ENCODE assay signal across 9 mouse cellular contexts in genomic region chr11:96003100-96003900, GRCm38 (mm10). TPM values are rescaled to one million over a fixed set of nuclear protein-coding genes. Genes with fewer than 3 reads are reported as not detected.
DNase-seq lines count a peak whose midpoint lies in the region; ATAC-seq lines count a peak whose summit lies in the region.
"Had no signal": no experiment of that assay in that cellular context is flagged by ENCODE, and none has a peak within 500 bp of the region (broad histone marks: within the 10 kb centered on the region; RNA-seq: fewer than 3 reads in every experiment).

No protein-coding gene starts in this region.

- peaks cover 14% of the 10 kb centered on the region; the same call in 1 of the 2 replicates for H3K4me1 ChIP-seq in heart, embryonic 11.5 days (ENCODE audit: control insufficient read depth, insufficient read depth, low read length)
- peaks cover 48% of the 10 kb centered on the region for H3K4me1 ChIP-seq in embryonic facial prominence, embryonic 10.5 days
- peaks cover 27% of the 10 kb centered on the region for H3K4me1 ChIP-seq in midbrain, embryonic 16.5 days (ENCODE audit: control insufficient read depth, insufficient read depth, low read length)

- no peaks in the 10 kb centered on the region for H3K27me3 ChIP-seq in heart, embryonic 11.5 days (ENCODE audit: control insufficient read depth, insufficient read depth, low read length)
- no peaks in the 10 kb centered on the region for H3K27me3 ChIP-seq in embryonic facial prominence, embryonic 10.5 days (replicated peaks; ENCODE audit: low read depth, poor library complexity, severe bottlenecking)
- H3K27me3 ChIP-seq in midbrain, embryonic 16.5 days (ENCODE audit: control insufficient read depth, insufficient read depth, low read depth, low read length) = no peaks in the 10 kb centered on the region

- peak overlapping the region; percentile 29; the same call in 1 of the 2 replicates for H3K27ac ChIP-seq in heart, embryonic 11.5 days (ENCODE audit: low read depth, low read length)
- peak overlapping the region; percentile 99 for H3K27ac ChIP-seq in embryonic facial prominence, embryonic 10.5 days (replicated peaks)
- no peak overlapping the region for H3K27ac ChIP-seq in midbrain, embryonic 16.5 days (ENCODE audit: low read length)

- intact Hi-C loops in left cerebral cortex, postnatal 10 days (cut with DNase I) = loop anchor here (10.0 kb wide), 1 partner anchor 282 kb away; the partner anchor contains the start of genes Hoxb7 and Hoxb8

- peak overlapping the region; percentile 89 for H3K4me2 ChIP-seq in heart, embryonic 11.5 days
- peak overlapping the region; percentile 48 for H3K4me2 ChIP-seq in midbrain, embryonic 16.5 days (ENCODE audit: low read length)

- no peak for DNase-seq in heart, adult 9 months (ENCODE audit: low spot score in 2 of 2)
- peak; percentile 56 for DNase-seq in embryonic facial prominence, embryonic 10.5 days (ENCODE audit: low spot score)
- peak; percentile 9 for DNase-seq in induced T-regulatory cell, adult 2 months (ENCODE audit: low read depth)
- no peak for DNase-seq in left cerebral cortex, postnatal 10 days (ENCODE audit: extremely low spot score in 1 of 2, low spot score in 2 of 2)
- DNase-seq in testis, postnatal 14 days (ENCODE audit: low spot score) = no peak

- no peaks in the 10 kb centered on the region for H3K9me3 ChIP-seq in heart, embryonic 11.5 days (replicated peaks; ENCODE audit: control insufficient read depth, low read length)
- no peaks in the 10 kb centered on the region for H3K9me3 ChIP-seq in embryonic facial prominence, embryonic 10.5 days
- no peaks in the 10 kb centered on the region for H3K9me3 ChIP-seq in midbrain, embryonic 16.5 days (replicated peaks; ENCODE audit: control insufficient read depth, low read length, poor library complexity, severe bottlenecking)

- H3K9ac ChIP-seq in heart, embryonic 11.5 days (ENCODE audit: low read depth, low read length) = peak overlapping the region; percentile 70
- H3K9ac ChIP-seq in midbrain, embryonic 16.5 days (ENCODE audit: low read depth, low read length) = no peak overlapping the region; the same call in 1 of the 2 replicates

- no peaks in the 10 kb centered on the region for H3K36me3 ChIP-seq in heart, embryonic 11.5 days (ENCODE audit: control insufficient read depth, insufficient read depth, low read length)
- peaks cover 33% of the 10 kb centered on the region for H3K36me3 ChIP-seq in embryonic facial prominence, embryonic 10.5 days (replicated peaks)
- no peaks in the 10 kb centered on the region for H3K36me3 ChIP-seq in midbrain, embryonic 16.5 days (ENCODE audit: control insufficient read depth, insufficient read depth, low read length)

- no peak for ATAC-seq in heart, embryonic 11.5 days (replicated peaks; ENCODE audit: insufficient number of reproducible peaks, low FRiP score, low TSS enrichment)
- no peak for ATAC-seq in midbrain, embryonic 16.5 days
- no peak for ATAC-seq in cerebellum, adult (ENCODE audit: insufficient number of reproducible peaks, low FRiP score, low TSS enrichment)

- H3K4me3 ChIP-seq in heart, embryonic 11.5 days (ENCODE audit: low read depth, low read length) = peak overlapping the region; percentile 85
- H3K4me3 ChIP-seq in embryonic facial prominence, embryonic 10.5 days = peak overlapping the region; percentile 85
- peak overlapping the region; percentile 21 for H3K4me3 ChIP-seq in midbrain, embryonic 16.5 days (ENCODE audit: low read depth, low read length)

- WGBS in heart, embryonic 11.5 days (ENCODE audit: insufficient replicate concordance) = 6% methylated on average over 12 of the region's 12 CpGs
- 3% methylated on average over 12 of the region's 12 CpGs for WGBS in embryonic facial prominence, embryonic 10.5 days
- 6% methylated on average over 12 of the region's 12 CpGs for WGBS in midbrain, embryonic 16.5 days

RNA-seq across cellular contexts. Expression of gene Igf2bp1, which starts 2.4 kb away (rescaled TPM):
- 50.0 and 51.5 TPM in 2 replicates for polyA plus RNA-seq in heart, embryonic 11.5 days (2014; fragmentation: Nextera tagmentation; extraction: Ambion mirVana)
- 173 and 197 TPM in 2 replicates for polyA plus RNA-seq in embryonic facial prominence, embryonic 10.5 days (2016; fragmentation: Nextera tagmentation; extraction: Ambion mirVana)
- polyA plus RNA-seq in midbrain, embryonic 16.5 days (2015; fragmentation: Nextera tagmentation; extraction: Ambion mirVana) = 6.2 and 9.5 TPM in 2 replicates
- under 1 TPM; 0.10 to 0.75 TPM for total RNA-seq in left cerebral cortex, postnatal 10 days (2021)
- total RNA-seq: hematopoietic stem cell, adult 5-6 weeks had no signal

RNA-seq across cellular contexts. Expression of gene Gip, which starts 21.0 kb away (rescaled TPM):
- polyA plus RNA-seq in heart, embryonic 11.5 days (2014; fragmentation: Nextera tagmentation; extraction: Ambion mirVana) = not detected in 2 replicates
- polyA plus RNA-seq in embryonic facial prominence, embryonic 10.5 days (2016; fragmentation: Nextera tagmentation; extraction: Ambion mirVana) = not detected in 2 replicates
- polyA plus RNA-seq in midbrain, embryonic 16.5 days (2015; fragmentation: Nextera tagmentation; extraction: Ambion mirVana) = not detected in 2 replicates
- total RNA-seq in left cerebral cortex, postnatal 10 days (2021) = not detected
- total RNA-seq: hematopoietic stem cell, adult 5-6 weeks had no signal

RNA-seq across cellular contexts. Expression of gene Snf8, which starts 31.4 kb away (rescaled TPM):
- polyA plus RNA-seq in heart, embryonic 11.5 days (2014; fragmentation: Nextera tagmentation; extraction: Ambion mirVana) = 27.1 and 31.3 TPM in 2 replicates
- polyA plus RNA-seq in embryonic facial prominence, embryonic 10.5 days (2016; fragmentation: Nextera tagmentation; extraction: Ambion mirVana) = 106 and 107 TPM in 2 replicates
- polyA plus RNA-seq in midbrain, embryonic 16.5 days (2015; fragmentation: Nextera tagmentation; extraction: Ambion mirVana) = 129 and 130 TPM in 2 replicates
- total RNA-seq in left cerebral cortex, postnatal 10 days (2021) = 10 to 100 TPM; 87.1 to 96.3 TPM

Comparison
In these comparisons a context has a peak if more than half of its experiments do, and no peak if none do; other contexts are left out.
1. H3K4me3 ChIP-seq: peak in every context shown above with its lines; median percentile 85 in heart, embryonic 11.5 days; 85 in embryonic facial prominence, embryonic 10.5 days; 21 in midbrain, embryonic 16.5 days.
2. DNase-seq: peak in embryonic facial prominence, embryonic 10.5 days (single experiment) and induced T-regulatory cell, adult 2 months (single experiment); none in heart, adult 9 months (0 of 2), left cerebral cortex, postnatal 10 days (0 of 2) and testis, postnatal 14 days (single experiment).